Mouse (Mus musculus): ENCODE data around the gene Vmn1r93. TPM values are rescaled to one million over a fixed set of nuclear protein-coding genes. Genes with fewer than 3 reads are reported as not detected.
"Not testable (repeated sequence)": the region's sequence is repeated elsewhere in the genome, so short reads cannot be mapped to it uniquely, and the experiment has no call there.

The Vmn1r93 gene
- not detected in 2 replicates for polyA plus RNA-seq (2014; fragmentation: Nextera tagmentation; extraction: Ambion mirVana)

DNA sequence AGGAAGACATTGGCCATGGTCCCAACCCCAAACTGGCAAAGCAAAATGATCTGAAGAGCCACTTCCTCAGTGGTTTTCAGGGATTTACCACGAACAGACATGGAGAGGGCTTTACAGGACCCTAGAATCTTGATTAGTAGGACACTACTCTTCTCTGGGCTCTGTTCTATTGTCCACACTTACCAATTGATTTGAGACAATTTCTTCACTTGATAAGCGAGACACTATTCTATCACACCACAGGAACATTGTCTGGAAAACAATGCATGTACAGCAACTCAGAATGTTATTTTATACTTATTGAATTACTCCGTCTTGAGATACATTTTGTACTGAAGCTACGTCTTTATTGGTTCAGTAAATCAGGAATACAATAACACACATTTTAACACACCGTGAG lies at the start of gene Vmn1r93:
Vmn1r93 (minus strand) TSS at position 101 of the 400 bp plus-strand sequence.
- not testable (repeated sequence) for H3K27ac ChIP-seq (ENCODE audit: low read depth, low read length); H3K4me2 ChIP-seq (ENCODE audit: low read depth); H3K36me3 ChIP-seq (ENCODE audit: control insufficient read depth, insufficient read depth, low read length); H3K4me3 ChIP-seq (ENCODE audit: low read depth, low read length); H3K27me3 ChIP-seq (ENCODE audit: control insufficient read depth, insufficient read depth, low read length); DNase-seq (ENCODE audit: low spot score); H3K9ac ChIP-seq (ENCODE audit: low read length); H3K9me3 ChIP-seq (ENCODE audit: control insufficient read depth, low read length); ATAC-seq (ENCODE audit: insufficient read depth, low FRiP score, low TSS enrichment); H3K4me1 ChIP-seq (ENCODE audit: control insufficient read depth, insufficient read depth, low read length)
- WGBS = no CpG with 5 or more reads among the region's 5 CpGs

- H3K27me3 ChIP-seq (ENCODE audit: control insufficient read depth, insufficient read depth, low read length); H3K9ac ChIP-seq (ENCODE audit: low read length); H3K4me1 ChIP-seq (ENCODE audit: control insufficient read depth, insufficient read depth, low read length); H3K4me2 ChIP-seq (ENCODE audit: low read depth); H3K4me3 ChIP-seq (ENCODE audit: low read depth, low read length); H3K9me3 ChIP-seq (ENCODE audit: control insufficient read depth, low read length); DNase-seq (ENCODE audit: low spot score); H3K27ac ChIP-seq (ENCODE audit: low read depth, low read length); ATAC-seq (ENCODE audit: insufficient read depth, low FRiP score, low TSS enrichment); H3K36me3 ChIP-seq (ENCODE audit: control insufficient read depth, insufficient read depth, low read length): not testable (repeated sequence)
- no CpG with 5 or more reads among the region's 3 CpGs for WGBS
Observed at GRCm38 (mm10) chr7:20168277-20168676, 29.4 kb upstream of the Vmn1r93 start, which contains the start of gene Vmn1r94. Vmn1r94 (minus strand) TSS chr7:20168377.

DNA sequence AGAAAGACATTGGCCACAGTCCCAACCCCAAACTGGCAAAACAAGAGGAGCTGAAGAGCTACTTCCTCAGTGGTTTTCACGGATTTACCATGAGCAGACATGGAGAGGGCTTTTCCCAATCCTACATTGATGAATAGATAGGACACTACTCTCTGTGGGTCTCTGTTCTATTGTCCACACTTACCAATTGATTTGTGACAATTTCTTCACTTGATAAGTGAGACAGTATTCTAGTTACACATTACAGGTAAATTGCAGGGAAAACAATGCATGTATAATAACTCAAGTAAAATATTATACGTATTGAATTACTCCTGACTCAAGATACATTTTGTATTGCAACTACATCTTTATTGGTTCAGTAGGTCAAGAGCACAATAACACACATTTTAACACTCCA lies 16.4 kb downstream of the Vmn1r93 start, which contains the start of gene Gm16442:
Gm16442 (minus strand) TSS at position 101 of the 400 bp plus-strand sequence.
- H3K27ac ChIP-seq (ENCODE audit: low read depth, low read length); H3K4me1 ChIP-seq (ENCODE audit: control insufficient read depth, insufficient read depth, low read length); H3K9ac ChIP-seq (ENCODE audit: low read length); DNase-seq (ENCODE audit: low spot score); ATAC-seq (ENCODE audit: insufficient read depth, low FRiP score, low TSS enrichment); H3K9me3 ChIP-seq (ENCODE audit: control insufficient read depth, low read length); H3K4me3 ChIP-seq (ENCODE audit: low read depth, low read length); H3K36me3 ChIP-seq (ENCODE audit: control insufficient read depth, insufficient read depth, low read length); H3K4me2 ChIP-seq (ENCODE audit: low read depth); H3K27me3 ChIP-seq (ENCODE audit: control insufficient read depth, insufficient read depth, low read length): not testable (repeated sequence)
- no CpG with 5 or more reads among the region's 2 CpGs for WGBS

DNA sequence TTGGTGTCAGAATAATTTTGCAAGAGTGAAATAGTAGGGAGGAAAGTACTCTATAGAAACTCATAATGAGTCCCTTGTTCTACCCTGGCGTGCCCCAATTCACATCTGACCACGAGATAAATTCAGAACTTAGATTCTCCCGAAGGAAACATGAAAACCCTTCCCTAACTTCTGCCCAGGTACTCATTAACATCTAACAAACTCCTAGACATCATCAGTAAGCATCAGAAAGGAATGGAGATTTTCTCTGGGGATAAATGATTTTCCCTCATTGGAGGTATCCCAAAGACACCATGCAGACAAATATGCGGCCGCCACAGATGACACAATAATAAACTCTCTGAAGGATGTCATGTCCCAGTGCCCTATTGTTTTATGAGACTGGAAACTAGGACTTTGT lies 39.5 kb downstream of the Vmn1r93 start, which contains the start of gene Vmn1r91:
Vmn1r91 (plus strand) TSS at position 301 of the 400 bp plus-strand sequence.
- H3K9ac ChIP-seq (ENCODE audit: low read length); H3K4me3 ChIP-seq (ENCODE audit: low read depth, low read length); H3K36me3 ChIP-seq (ENCODE audit: control insufficient read depth, insufficient read depth, low read length); H3K4me1 ChIP-seq (ENCODE audit: control insufficient read depth, insufficient read depth, low read length); H3K4me2 ChIP-seq (ENCODE audit: low read depth); ATAC-seq (ENCODE audit: insufficient read depth, low FRiP score, low TSS enrichment); H3K27me3 ChIP-seq (ENCODE audit: control insufficient read depth, insufficient read depth, low read length); H3K9me3 ChIP-seq (ENCODE audit: control insufficient read depth, low read length); H3K27ac ChIP-seq (ENCODE audit: low read depth, low read length); DNase-seq (ENCODE audit: low spot score): not testable (repeated sequence)
- WGBS = 78% methylated on average over 5 of the region's 5 CpGs

Other genes with a start within 250 kb of the Vmn1r93 start
- 2.9 and 4.8 TPM in 2 replicates for gene Pvr, start 217.9 kb downstream of the Vmn1r93 start, polyA plus RNA-seq (2014; fragmentation: Nextera tagmentation; extraction: Ambion mirVana)
- gene Igsf23, start 188.3 kb downstream of the Vmn1r93 start, polyA plus RNA-seq (2014; fragmentation: Nextera tagmentation; extraction: Ambion mirVana) = not detected in 2 replicates
- gene Ceacam20, start 173.7 kb downstream of the Vmn1r93 start, polyA plus RNA-seq (2014; fragmentation: Nextera tagmentation; extraction: Ambion mirVana) = not detected in 2 replicates
- gene Nlrp9b, start 147.6 kb downstream of the Vmn1r93 start, polyA plus RNA-seq (2014; fragmentation: Nextera tagmentation; extraction: Ambion mirVana) = not detected in 2 replicates
- not detected in 2 replicates for gene Vmn1r91, start 39.4 kb downstream of the Vmn1r93 start, polyA plus RNA-seq (2014; fragmentation: Nextera tagmentation; extraction: Ambion mirVana)
- gene Gm16442, start 16.5 kb downstream of the Vmn1r93 start, polyA plus RNA-seq (2014; fragmentation: Nextera tagmentation; extraction: Ambion mirVana) = not detected in 2 replicates
- not detected in 2 replicates for gene Vmn1r94, start 29.3 kb upstream of the Vmn1r93 start, polyA plus RNA-seq (2014; fragmentation: Nextera tagmentation; extraction: Ambion mirVana)
- gene Vmn1r95, start 54.6 kb upstream of the Vmn1r93 start, polyA plus RNA-seq (2014; fragmentation: Nextera tagmentation; extraction: Ambion mirVana) = not detected in 2 replicates
- gene Gm6164, start 66.5 kb upstream of the Vmn1r93 start, polyA plus RNA-seq (2014; fragmentation: Nextera tagmentation; extraction: Ambion mirVana) = not detected in 2 replicates
- not detected in 2 replicates for gene Gm4498, start 94.7 kb upstream of the Vmn1r93 start, polyA plus RNA-seq (2014; fragmentation: Nextera tagmentation; extraction: Ambion mirVana)
- not detected in 2 replicates for gene Gm5890, start 123.7 kb upstream of the Vmn1r93 start, polyA plus RNA-seq (2014; fragmentation: Nextera tagmentation; extraction: Ambion mirVana)
- not detected in 2 replicates for gene Gm4133, start 195.0 kb upstream of the Vmn1r93 start, polyA plus RNA-seq (2014; fragmentation: Nextera tagmentation; extraction: Ambion mirVana)
- not detected in 2 replicates for gene Gm5728, start 236.3 kb upstream of the Vmn1r93 start, polyA plus RNA-seq (2014; fragmentation: Nextera tagmentation; extraction: Ambion mirVana)